Mouse (Mus musculus) frontal cortex, adult (tissue): ENCODE measurements around the gene Olfr1058.
"Not testable (repeated sequence)": the region's sequence is repeated elsewhere in the genome, so short reads cannot be mapped to it uniquely, and the experiment has no call there.

Experiments
- ATAC-seq: cut with Nextera tagmentation; 2 replicates; pipeline ENCODE4 v1.9.2; 2017; ENCODE audit warnings: mild to moderate bottlenecking, moderate library complexity, mixed read lengths; ENCODE audit not compliant: low TSS enrichment

Olfr1058 gene

GRCm38 (mm10) chr2:86388461-86388860 is at the start of gene Olfr1058:
TSS of gene Olfr1058 (minus strand) at chr2:86388561.
- not testable (repeated sequence) for ATAC-seq

GRCm38 (mm10) chr2:86428511-86428910 is 40.1 kb upstream of the Olfr1058 start:
- not testable (repeated sequence) for ATAC-seq

GRCm38 (mm10) chr2:86426649-86427048 is 38.3 kb upstream of the Olfr1058 start, which contains the start of gene Olfr1062:
TSS of gene Olfr1062 (minus strand) at chr2:86426749.
- ATAC-seq = not testable (repeated sequence)

GRCm38 (mm10) chr2:86413950-86414349 is 25.6 kb upstream of the Olfr1058 start, which contains the start of gene Olfr1061:
TSS of gene Olfr1061 (minus strand) at chr2:86414050.
- ATAC-seq = no peak

GRCm38 (mm10) chr2:86395114-86395513 is 6.8 kb upstream of the Olfr1058 start:
- no peak for ATAC-seq

GRCm38 (mm10) chr2:86378293-86378692 is 10.1 kb downstream of the Olfr1058 start, which contains the start of gene Olfr1057:
TSS of gene Olfr1057 (minus strand) at chr2:86378393.
- no peak for ATAC-seq

GRCm38 (mm10) chr2:86366342-86366741 is 22.0 kb downstream of the Olfr1058 start:
- ATAC-seq = not testable (repeated sequence)

- ATAC-seq = no peak
Observed at GRCm38 (mm10) chr2:86362369-86362768, 26.0 kb downstream of the Olfr1058 start, which contains the start of gene Olfr1056. TSS of gene Olfr1056 (minus strand) at chr2:86362469.

GRCm38 (mm10) chr2:86351751-86352150 is 36.6 kb downstream of the Olfr1058 start:
- not testable (repeated sequence) for ATAC-seq

GRCm38 (mm10) chr2:86350184-86350583 is 38.2 kb downstream of the Olfr1058 start, which contains the start of gene Olfr1055:
TSS of gene Olfr1055 (minus strand) at chr2:86350284.
- ATAC-seq = no peak

- ATAC-seq = no peak
Observed at GRCm38 (mm10) chr2:86335333-86335732, 53.0 kb downstream of the Olfr1058 start, which contains the start of gene Olfr1054. TSS of gene Olfr1054 (minus strand) at chr2:86335433.
